Mouse (Mus musculus): ENCODE data around the gene Efna4. TPM values are rescaled to one million over a fixed set of nuclear protein-coding genes. Genes with fewer than 3 reads are reported as not detected.

Gene Efna4
- polyA plus RNA-seq, 1 experiment: 1.1 TPM

DNA sequence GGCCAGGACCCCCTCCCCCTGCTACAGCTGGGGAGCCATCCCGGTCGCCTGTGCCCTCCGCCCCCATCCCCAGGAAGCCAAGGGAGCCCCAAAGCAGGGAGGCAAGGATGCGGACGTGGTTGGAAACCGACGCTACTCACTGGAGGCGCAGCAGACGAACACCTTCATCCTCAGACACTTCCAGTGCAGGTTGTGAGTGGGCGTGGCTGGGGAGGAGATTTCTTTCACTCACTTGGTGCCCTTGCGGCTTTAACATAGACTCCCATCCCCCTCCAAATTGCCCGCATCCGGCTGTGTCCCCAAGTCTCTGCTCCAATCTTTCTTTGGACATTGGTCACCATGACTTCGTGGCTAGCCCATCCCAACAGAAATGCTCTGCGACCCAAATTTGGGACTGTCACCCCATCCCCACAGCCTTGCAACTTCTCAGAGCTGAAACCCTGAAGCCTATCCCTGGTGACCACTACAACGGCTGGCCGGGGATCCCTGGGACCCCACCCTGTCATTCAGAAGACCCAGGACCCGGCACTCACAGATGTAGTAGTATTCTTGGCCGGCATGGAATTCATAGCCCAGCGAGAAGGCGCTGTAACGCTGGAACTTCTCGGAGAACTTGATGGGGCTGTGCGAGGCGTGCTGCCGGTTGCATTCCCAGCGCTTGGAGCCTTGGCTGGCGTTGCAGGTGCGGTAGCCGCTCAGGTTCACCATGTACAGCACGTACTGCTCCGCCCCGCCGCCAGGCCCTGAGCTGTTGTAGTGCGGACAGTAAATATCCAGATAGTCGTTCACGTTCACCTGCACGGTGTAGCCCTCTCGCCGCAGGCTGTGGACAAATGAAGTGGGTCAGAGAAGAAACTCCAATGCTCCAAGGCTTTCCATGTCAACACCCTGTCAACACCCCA is 21.6 kb downstream of the Efna4 start:
- H3K27ac ChIP-seq (ENCODE audit: insufficient read depth, low read length): no peak overlapping the region
- no peak overlapping the region for H3K4me3 ChIP-seq (ENCODE audit: insufficient read depth, low read length)
- TF ChIP-seq CTCF (IDR thresholded peaks at IDR 0.05; ENCODE audit: extremely low read depth, insufficient read depth, low read length) (no peak), POLR2A (IDR thresholded peaks at IDR 0.05; ENCODE audit: extremely low read depth, insufficient read depth, low read length) (no peak)
- peaks cover 8% of the 10 kb centered on the region for H3K4me1 ChIP-seq (ENCODE audit: control insufficient read depth, insufficient read depth, low read length)

DNA sequence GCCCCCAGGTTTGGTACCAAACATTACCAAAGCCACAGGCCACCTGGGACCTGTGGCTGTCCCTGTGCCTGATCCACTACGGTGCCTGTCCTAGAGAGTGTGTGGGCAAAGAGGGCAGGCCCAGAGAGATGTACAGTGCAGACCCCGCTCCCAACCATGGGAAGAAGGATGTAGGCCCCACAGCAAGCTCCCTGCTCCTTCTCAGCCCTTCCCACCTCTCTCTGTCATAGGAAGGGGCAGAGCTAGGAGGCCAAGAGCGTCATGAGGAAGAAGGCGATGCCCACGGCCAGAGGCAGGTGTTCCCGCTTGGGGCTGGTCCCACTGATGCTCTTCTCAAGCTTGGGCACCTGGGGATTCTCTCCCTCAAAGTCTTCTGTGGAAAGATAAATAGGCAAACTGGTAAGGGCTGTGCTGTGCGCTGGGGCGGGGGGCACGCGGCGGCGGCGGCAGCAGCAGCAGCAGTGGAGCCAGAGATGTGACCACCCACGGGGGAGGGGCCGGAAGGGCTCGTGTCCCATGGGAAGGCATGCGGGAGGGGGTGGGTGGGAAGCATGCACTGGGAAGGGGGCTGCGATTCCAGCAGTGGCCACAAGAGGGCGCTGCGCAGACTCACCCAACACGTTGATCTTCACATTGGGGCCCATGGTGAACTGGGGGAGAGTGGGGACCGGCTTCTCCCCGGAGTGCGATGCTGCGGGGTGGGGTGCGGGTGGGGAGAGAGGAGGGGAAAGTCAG is 22.5 kb downstream of the Efna4 start:
- H3K4me1 ChIP-seq (ENCODE audit: control insufficient read depth, insufficient read depth, low read length): peaks cover 8% of the 10 kb centered on the region
- peak overlapping the region; percentile 11; the same call in 1 of the 2 replicates for H3K4me3 ChIP-seq (ENCODE audit: insufficient read depth, low read length)
- peak overlapping the region; percentile 68 for H3K27ac ChIP-seq (ENCODE audit: insufficient read depth, low read length)
- peak; percentile 78 for TF ChIP-seq CTCF (IDR thresholded peaks at IDR 0.05; ENCODE audit: extremely low read depth, insufficient read depth, low read length)
- no peak for TF ChIP-seq POLR2A (IDR thresholded peaks at IDR 0.05; ENCODE audit: extremely low read depth, insufficient read depth, low read length)

- Histone ChIP-seq H3K27ac (ENCODE audit: insufficient read depth, low read length) (peak overlapping the region; percentile 68), H3K4me3 (ENCODE audit: insufficient read depth, low read length) (no peak overlapping the region), H3K4me1 (ENCODE audit: control insufficient read depth, insufficient read depth, low read length) (peaks cover 8% of the 10 kb centered on the region)
- TF ChIP-seq CTCF (IDR thresholded peaks at IDR 0.05; ENCODE audit: extremely low read depth, insufficient read depth, low read length) (no peak), POLR2A (IDR thresholded peaks at IDR 0.05; ENCODE audit: extremely low read depth, insufficient read depth, low read length) (no peak)
Measured at GRCm38 (mm10) chr3:89314791-89315190, 23.0 kb downstream of the Efna4 start.

GRCm38 (mm10) chr3:89314340-89314739 is 23.5 kb downstream of the Efna4 start:
- no peak overlapping the region for H3K4me3 ChIP-seq (ENCODE audit: insufficient read depth, low read length)
- no peak for TF ChIP-seq POLR2A (IDR thresholded peaks at IDR 0.05; ENCODE audit: extremely low read depth, insufficient read depth, low read length)
- no peak for TF ChIP-seq CTCF (IDR thresholded peaks at IDR 0.05; ENCODE audit: extremely low read depth, insufficient read depth, low read length)
- peaks cover 8% of the 10 kb centered on the region for H3K4me1 ChIP-seq (ENCODE audit: control insufficient read depth, insufficient read depth, low read length)
- 0 out of 2 replicates have a peak overlapping the region, but pooled peaks have one; percentile 13 for H3K27ac ChIP-seq (ENCODE audit: insufficient read depth, low read length)

DNA sequence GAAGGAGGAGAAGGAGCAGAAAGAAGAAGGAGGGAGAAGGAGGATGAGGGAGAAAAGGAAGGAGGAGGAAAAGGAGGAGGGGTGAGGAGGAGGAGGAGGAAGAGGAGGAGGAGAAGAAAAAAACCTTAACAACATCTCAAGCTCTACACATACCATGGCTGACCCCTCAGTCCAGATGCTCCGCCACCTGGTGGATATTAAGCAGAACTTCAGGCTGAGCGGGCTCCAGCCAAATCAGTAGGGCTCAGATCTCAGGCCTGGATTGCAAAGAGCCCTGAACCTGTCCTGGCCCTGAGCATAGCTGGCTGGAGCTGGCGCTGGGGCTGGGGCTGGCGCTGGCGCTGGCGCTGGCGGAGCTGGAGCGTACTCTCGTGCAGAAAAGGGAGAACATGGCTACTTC is 29.7 kb downstream of the Efna4 start:
- TF ChIP-seq CTCF (IDR thresholded peaks at IDR 0.05; ENCODE audit: extremely low read depth, insufficient read depth, low read length) (peak; percentile 85), POLR2A (IDR thresholded peaks at IDR 0.05; ENCODE audit: extremely low read depth, insufficient read depth, low read length) (no peak)
- H3K27ac ChIP-seq (ENCODE audit: insufficient read depth, low read length): no peak overlapping the region
- H3K4me1 ChIP-seq (ENCODE audit: control insufficient read depth, insufficient read depth, low read length): no peaks in the 10 kb centered on the region
- H3K4me3 ChIP-seq (ENCODE audit: insufficient read depth, low read length): no peak overlapping the region

- TF ChIP-seq CTCF (IDR thresholded peaks at IDR 0.05; ENCODE audit: extremely low read depth, insufficient read depth, low read length) (no peak), POLR2A (IDR thresholded peaks at IDR 0.05; ENCODE audit: extremely low read depth, insufficient read depth, low read length) (no peak)
- Histone ChIP-seq H3K4me1 (ENCODE audit: control insufficient read depth, insufficient read depth, low read length) (no peaks in the 10 kb centered on the region), H3K4me3 (ENCODE audit: insufficient read depth, low read length) (no peak overlapping the region), H3K27ac (ENCODE audit: insufficient read depth, low read length) (no peak overlapping the region)
Measured at GRCm38 (mm10) chr3:89305551-89306325, 32.1 kb downstream of the Efna4 start.

- Histone ChIP-seq H3K4me1 (ENCODE audit: control insufficient read depth, insufficient read depth, low read length) (no peaks in the 10 kb centered on the region), H3K27ac (ENCODE audit: insufficient read depth, low read length) (no peak overlapping the region), H3K4me3 (ENCODE audit: insufficient read depth, low read length) (no peak overlapping the region)
- TF ChIP-seq POLR2A (IDR thresholded peaks at IDR 0.05; ENCODE audit: extremely low read depth, insufficient read depth, low read length) (no peak), CTCF (IDR thresholded peaks at IDR 0.05; ENCODE audit: extremely low read depth, insufficient read depth, low read length) (no peak)
Measured at GRCm38 (mm10) chr3:89305105-89305504, 32.7 kb downstream of the Efna4 start.

GRCm38 (mm10) chr3:89304440-89304839 is 33.4 kb downstream of the Efna4 start:
- TF ChIP-seq POLR2A (IDR thresholded peaks at IDR 0.05; ENCODE audit: extremely low read depth, insufficient read depth, low read length): no peak
- TF ChIP-seq CTCF (IDR thresholded peaks at IDR 0.05; ENCODE audit: extremely low read depth, insufficient read depth, low read length): no peak
- Histone ChIP-seq H3K27ac (ENCODE audit: insufficient read depth, low read length) (no peak overlapping the region), H3K4me1 (ENCODE audit: control insufficient read depth, insufficient read depth, low read length) (no peaks in the 10 kb centered on the region), H3K4me3 (ENCODE audit: insufficient read depth, low read length) (no peak overlapping the region)

DNA sequence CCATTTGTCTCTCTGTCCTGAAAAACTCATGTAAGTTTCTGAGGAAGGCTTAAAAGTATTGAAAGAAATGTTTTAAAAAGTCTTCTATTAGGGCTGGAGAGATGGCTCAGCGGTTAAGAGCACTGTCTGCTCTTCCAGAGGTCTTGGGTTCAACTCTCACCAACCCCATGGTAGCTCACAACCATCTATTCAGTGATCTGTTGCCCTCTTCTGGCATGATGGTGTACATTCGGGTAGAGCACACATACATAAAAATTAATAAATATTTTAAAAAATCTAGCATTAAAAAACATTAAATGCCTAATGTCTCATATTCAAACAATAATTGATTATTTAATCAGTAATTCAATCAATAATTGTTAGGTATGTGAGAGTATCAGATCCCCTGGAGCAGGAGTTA is 37.3 kb downstream of the Efna4 start:
- H3K4me1 ChIP-seq (ENCODE audit: control insufficient read depth, insufficient read depth, low read length): peaks cover 3% of the 10 kb centered on the region
- no peak overlapping the region for H3K27ac ChIP-seq (ENCODE audit: insufficient read depth, low read length)
- no peak overlapping the region for H3K4me3 ChIP-seq (ENCODE audit: insufficient read depth, low read length)
- no peak for TF ChIP-seq CTCF (IDR thresholded peaks at IDR 0.05; ENCODE audit: extremely low read depth, insufficient read depth, low read length)
- no peak for TF ChIP-seq POLR2A (IDR thresholded peaks at IDR 0.05; ENCODE audit: extremely low read depth, insufficient read depth, low read length)

All from cortical plate, adult 2 months (tissue).